21 mouse cellular contexts compared by ENCODE assay signal in genomic region chr1:77383466-77383865, GRCm38 (mm10).
DNase-seq lines count a peak whose midpoint lies in the region; ATAC-seq lines count a peak whose summit lies in the region.
"Had no signal": no experiment of that assay in that cellular context is flagged by ENCODE, and none has a peak within 500 bp of the region (broad histone marks: within the 10 kb centered on the region; RNA-seq: fewer than 3 reads in every experiment).

No protein-coding gene starts in this region.

- no peak overlapping the region; the same call in 1 of the 2 replicates for H3K4me2 ChIP-seq in hindbrain, embryonic 11.5 days (replicated peaks; ENCODE audit: low read depth, low read length)
- H3K4me2 ChIP-seq in hindbrain, embryonic 16.5 days (ENCODE audit: low read length) = no peak overlapping the region
- peak overlapping the region; percentile 22; the same call in 1 of the 2 replicates for H3K4me2 ChIP-seq in neural tube, embryonic 13.5 days
- peak overlapping the region; percentile 3; the same call in 1 of the 2 replicates for H3K4me2 ChIP-seq in hindbrain, embryonic 15.5 days
- H3K4me2 ChIP-seq: heart, embryonic 11.5 days; lung, embryonic 15.5 days had no signal

- 0 out of 2 replicates have a peak, but pooled peaks have one; percentile 30 for ATAC-seq in hindbrain, embryonic 11.5 days (ENCODE audit: low FRiP score)
- ATAC-seq in hindbrain, embryonic 16.5 days = no peak
- ATAC-seq in neural tube, embryonic 13.5 days (ENCODE audit: low read depth) = no peak
- no peak for ATAC-seq in hindbrain, embryonic 15.5 days (ENCODE audit: low FRiP score, low read depth)
- ATAC-seq: intestine, embryonic 16.5 days had no signal

- DNase-seq in hindbrain, embryonic 11.5 days (ENCODE audit: low spot score) = peak; percentile 32
- no peak for DNase-seq in neural tube, embryonic 10.5 days (ENCODE audit: extremely low spot score, low spot score)
- no peak for DNase-seq in cerebellum, adult 9-11 months
- no peak for DNase-seq in liver
- no peak for DNase-seq in embryo, embryonic 10.5 days (ENCODE audit: low spot score)
- DNase-seq: adrenal gland, postnatal 36 days; cerebellum, adult 11 months; gastrocnemius, postnatal 10 days; heart, adult 11 months; kidney, postnatal 25 days; lung, postnatal 36 days; thymus, adult 18-20 months; thymus, postnatal 4 days had no signal

- H3K27ac ChIP-seq in hindbrain, embryonic 11.5 days (ENCODE audit: low read depth, low read length) = no peak overlapping the region
- no peak overlapping the region for H3K27ac ChIP-seq in hindbrain, embryonic 16.5 days (ENCODE audit: low read depth, low read length)
- H3K27ac ChIP-seq in neural tube, embryonic 13.5 days (replicated peaks) = 0 out of 2 replicates have a peak overlapping the region, but pooled peaks have one; percentile 29
- H3K27ac ChIP-seq in hindbrain, embryonic 15.5 days (replicated peaks) = no peak overlapping the region
- H3K27ac ChIP-seq: liver, embryonic 14.5 days; lung, embryonic 15.5 days had no signal

- no peaks in the 10 kb centered on the region for H3K9me3 ChIP-seq in hindbrain, embryonic 11.5 days (ENCODE audit: control insufficient read depth, low read length)
- H3K9me3 ChIP-seq in hindbrain, embryonic 16.5 days (ENCODE audit: control insufficient read depth, low read length) = no peaks in the 10 kb centered on the region
- H3K9me3 ChIP-seq in neural tube, embryonic 13.5 days = no peaks in the 10 kb centered on the region
- H3K9me3 ChIP-seq in hindbrain, embryonic 15.5 days = no peaks in the 10 kb centered on the region
- H3K9me3 ChIP-seq: lung, embryonic 15.5 days had no signal

- H3K9ac ChIP-seq in hindbrain, embryonic 11.5 days (ENCODE audit: low read depth, low read length) = no peak overlapping the region
- H3K9ac ChIP-seq in hindbrain, embryonic 16.5 days (ENCODE audit: low read depth, low read length) = no peak overlapping the region
- no peak overlapping the region for H3K9ac ChIP-seq in neural tube, embryonic 13.5 days
- no peak overlapping the region for H3K9ac ChIP-seq in hindbrain, embryonic 15.5 days
- H3K9ac ChIP-seq: liver, embryonic 14.5 days; lung, embryonic 15.5 days had no signal

- no peaks in the 10 kb centered on the region for H3K36me3 ChIP-seq in hindbrain, embryonic 11.5 days (ENCODE audit: control insufficient read depth, insufficient read depth, low read length)
- H3K36me3 ChIP-seq in hindbrain, embryonic 16.5 days (ENCODE audit: control insufficient read depth, insufficient read depth, low read length) = no peaks in the 10 kb centered on the region
- H3K36me3 ChIP-seq in neural tube, embryonic 13.5 days = peaks cover 13% of the 10 kb centered on the region
- no peaks in the 10 kb centered on the region for H3K36me3 ChIP-seq in hindbrain, embryonic 15.5 days

- H3K4me1 ChIP-seq in hindbrain, embryonic 11.5 days (replicated peaks; ENCODE audit: control insufficient read depth, insufficient read depth, low read length) = no peaks in the 10 kb centered on the region
- no peaks in the 10 kb centered on the region; the same call in 1 of the 2 replicates for H3K4me1 ChIP-seq in hindbrain, embryonic 16.5 days (ENCODE audit: control insufficient read depth, insufficient read depth, low read depth, low read length)
- H3K4me1 ChIP-seq in neural tube, embryonic 13.5 days (replicated peaks) = peaks cover 63% of the 10 kb centered on the region
- H3K4me1 ChIP-seq in hindbrain, embryonic 15.5 days (replicated peaks) = peaks cover 18% of the 10 kb centered on the region
- H3K4me1 ChIP-seq: lung, embryonic 15.5 days; megakaryocyte, embryonic 14.5 days had no signal

- H3K27me3 ChIP-seq in hindbrain, embryonic 11.5 days (ENCODE audit: control insufficient read depth, insufficient read depth, low read length) = no peaks in the 10 kb centered on the region
- H3K27me3 ChIP-seq in hindbrain, embryonic 16.5 days (replicated peaks; ENCODE audit: control insufficient read depth, insufficient read depth, low read length) = no peaks in the 10 kb centered on the region
- H3K27me3 ChIP-seq in neural tube, embryonic 13.5 days = no peaks in the 10 kb centered on the region
- H3K27me3 ChIP-seq in hindbrain, embryonic 15.5 days = no peaks in the 10 kb centered on the region
- H3K27me3 ChIP-seq: lung, embryonic 15.5 days; megakaryocyte, embryonic 14.5 days had no signal

- 74% methylated on average over 11 of the region's 11 CpGs for WGBS in hindbrain, embryonic 11.5 days
- WGBS in hindbrain, embryonic 16.5 days = 38% methylated on average over 11 of the region's 11 CpGs
- 24% methylated on average over 11 of the region's 11 CpGs for WGBS in neural tube, embryonic 13.5 days
- WGBS in hindbrain, embryonic 15.5 days = 27% methylated on average over 11 of the region's 11 CpGs

- H3K4me3 ChIP-seq in hindbrain, embryonic 11.5 days (ENCODE audit: low read depth, low read length) = no peak overlapping the region
- H3K4me3 ChIP-seq in hindbrain, embryonic 16.5 days (ENCODE audit: low read length) = no peak overlapping the region
- H3K4me3 ChIP-seq in neural tube, embryonic 13.5 days = no peak overlapping the region
- no peak overlapping the region for H3K4me3 ChIP-seq in hindbrain, embryonic 15.5 days
- H3K4me3 ChIP-seq: lung, embryonic 15.5 days had no signal

Comparison
In these comparisons a context has a peak if more than half of its experiments do, and no peak if none do; other contexts are left out.
1. H3K4me2 ChIP-seq: peak in neural tube, embryonic 13.5 days (single experiment) and hindbrain, embryonic 15.5 days (single experiment); none in hindbrain, embryonic 11.5 days (single experiment) and hindbrain, embryonic 16.5 days (single experiment).